Mouse (Mus musculus): ENCODE results near the gene Banp.

DNA sequence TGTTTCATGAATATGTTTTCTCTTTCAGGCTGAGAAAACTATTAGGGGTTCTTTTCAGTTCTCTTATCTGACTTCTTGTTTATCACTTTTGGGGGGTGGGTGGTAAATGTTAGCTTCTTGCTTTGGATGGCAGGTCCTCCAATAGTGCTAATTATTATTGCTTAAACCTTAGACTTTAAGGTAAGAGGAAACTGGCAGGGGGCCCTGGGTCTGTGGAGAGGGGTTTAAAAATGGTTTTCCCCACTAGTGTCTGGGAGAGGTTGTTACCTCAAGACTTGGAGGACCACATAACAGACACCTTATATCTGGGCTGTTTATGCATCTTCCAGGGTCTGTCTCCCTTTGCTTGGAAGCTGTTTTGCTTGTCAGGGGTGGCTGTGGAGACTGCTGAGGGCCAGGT, 2.6 kb downstream of the Banp start:
- no peak for TF ChIP-seq CTCF (IDR thresholded peaks at IDR 0.05; ENCODE audit: borderline replicate concordance, control insufficient read depth, extremely low read depth, insufficient read depth, low read length, poor library complexity)
- TF ChIP-seq POLR2A (IDR thresholded peaks at IDR 0.05; ENCODE audit: control insufficient read depth, extremely low read depth, insufficient read depth, low read length, poor library complexity) = no peak
